Mouse (Mus musculus) small intestine, adult 2 months (tissue): Measurements from ENCODE around the gene Tmem136. TPM values are rescaled to one million over a fixed set of nuclear protein-coding genes. Genes with fewer than 3 reads are reported as not detected.

Experiments
- H3K27ac ChIP-seq: fragments of 200-500 bp; 2 replicates; pipeline ENCODE4 v1.5.1; 2012; ENCODE audit warnings: low read depth, low read length, control low read depth, inconsistent platforms; ENCODE audit not compliant: insufficient read depth
- H3K27me3 ChIP-seq: fragments of 200-500 bp; 2 replicates; pipeline ENCODE4 v1.6.1; 2012; ENCODE audit warnings: mild to moderate bottlenecking, moderate library complexity, low read length, inconsistent platforms; ENCODE audit not compliant: control insufficient read depth, insufficient read depth
- H3K36me3 ChIP-seq: fragments of 200-500 bp; 2 replicates; pipeline ENCODE4 v1.6.1; 2012; ENCODE audit warnings: mild to moderate bottlenecking, low read length, control low read depth, inconsistent platforms; ENCODE audit not compliant: control insufficient read depth, insufficient read depth
- H3K4me1 ChIP-seq: fragments of 200-500 bp; 2 replicates; pipeline ENCODE4 v1.6.1; 2012; ENCODE audit warnings: low read length, inconsistent platforms, mixed read lengths; ENCODE audit not compliant: control insufficient read depth, insufficient read depth, insufficient read length
- H3K4me3 ChIP-seq: fragments of 200-500 bp; 2 replicates; pipeline ENCODE4 v1.5.1; 2012; ENCODE audit warnings: low read depth, mild to moderate bottlenecking, control low read depth, inconsistent platforms, low read length, moderate library complexity
- CTCF ChIP-seq: fragments of 200-500 bp; IDR thresholded peaks from 2 replicates; pipeline ENCODE4 v1.5.1; 2012; ENCODE audit warnings: low read depth, mild to moderate bottlenecking, control low read depth, inconsistent platforms, low read length, moderate library complexity, mixed read lengths; ENCODE audit not compliant: insufficient replicate concordance, insufficient read length; ENCODE audit errors: extremely low read depth
- POLR2A ChIP-seq: fragments of 200-500 bp; IDR thresholded peaks from 2 replicates; pipeline ENCODE4 v1.6.1; 2012; ENCODE audit warnings: low read depth, mild to moderate bottlenecking, control low read depth, inconsistent platforms, low read length, moderate library complexity
- WGBS: fragments of 180-500 bp; shearing (Covaris S2); methylation state at CpG from one replicate; pipeline ENCODE4 v1.1.7; 2018; 5-methylcytosine and 5-hydroxymethylcytosine counted together
- polyA plus RNA-seq: library from polyadenylated mRNA; depleted of rRNA; stranded (reverse); fragments of >200 nt; gene quantifications from 2 replicates; pipeline ENCODE4 v1.2.3, GENCODE M21; 2012; rRNA removed

The Tmem136 gene
- polyA plus RNA-seq: 0.23 and 0.55 TPM in 2 replicates

DNA sequence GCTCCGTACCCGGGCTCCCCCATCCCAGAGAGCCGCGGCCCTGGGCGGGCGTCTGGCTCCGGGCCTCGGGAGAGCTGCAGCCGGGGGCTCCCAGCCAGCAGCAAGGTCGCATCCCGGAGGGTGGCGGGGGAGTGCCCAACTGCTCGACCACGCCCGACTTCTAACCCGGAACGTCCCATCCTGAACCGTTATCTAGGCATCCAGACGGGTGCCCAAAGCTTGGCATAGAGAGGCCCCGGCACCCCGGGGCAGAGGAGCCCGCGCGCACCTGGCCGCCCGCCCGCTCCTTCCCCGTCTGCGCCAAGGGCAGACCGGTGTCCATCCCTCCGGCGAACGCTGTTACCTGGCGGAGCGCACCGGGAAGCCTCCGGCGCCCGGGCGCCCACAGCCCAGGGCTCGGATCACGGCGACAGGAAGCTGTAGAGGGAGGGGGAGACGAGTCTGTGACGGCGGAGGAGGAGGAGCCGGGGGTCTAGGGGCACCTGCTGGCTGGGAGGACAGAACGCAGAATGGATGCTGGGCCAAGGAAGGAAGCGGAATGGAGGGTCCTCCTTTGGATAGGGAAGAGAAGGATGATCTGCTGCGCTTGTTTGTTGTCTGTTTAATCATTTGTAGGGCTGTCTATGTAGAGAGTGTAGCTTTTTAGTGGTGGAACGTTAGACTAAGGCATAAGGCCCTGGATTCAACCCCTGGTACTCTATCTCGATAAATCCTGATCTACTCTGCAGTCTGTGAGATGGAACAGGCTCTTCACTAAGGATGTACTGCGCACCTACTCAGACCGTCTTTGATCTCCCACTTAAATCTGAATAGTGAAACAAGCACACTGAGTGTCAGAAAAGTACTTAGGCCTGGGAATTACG lies at the start of gene Tmem136:
TSS of gene Tmem136 (minus strand) at position 437 of the 863 bp plus-strand sequence.
- Histone ChIP-seq H3K27ac (no peak within 1 kb of the TSS), H3K36me3 (no peaks in the 10 kb centered on the region), H3K4me3 (peak within 1 kb of the TSS; percentile 56), H3K27me3 (peaks cover 8% of the 10 kb centered on the region), H3K4me1 (peaks cover 6% of the 10 kb centered on the region; the same call in 1 of the 2 replicates)
- 8% methylated on average over 55 of the region's 55 CpGs for WGBS
- no peak for TF ChIP-seq CTCF
- no peak for TF ChIP-seq POLR2A

DNA sequence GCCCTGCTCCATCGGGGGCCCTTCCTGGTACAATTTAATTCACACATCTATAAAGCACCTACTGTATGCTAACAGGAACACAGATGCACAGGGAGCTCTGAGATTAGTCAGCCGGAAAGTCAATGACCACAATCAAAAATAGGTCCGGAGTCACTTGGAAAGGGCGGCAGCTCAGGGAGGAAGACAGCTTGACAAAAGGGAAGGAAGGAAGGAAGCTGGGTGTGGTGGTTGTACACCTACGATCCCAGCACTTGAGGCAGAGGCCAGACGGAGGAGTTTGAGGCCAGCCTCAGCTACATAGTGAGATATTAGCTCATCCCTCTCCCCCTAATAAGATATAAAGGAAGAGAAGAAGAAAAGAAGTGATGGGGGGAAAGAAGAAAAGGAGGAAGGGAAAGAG lies 39.6 kb upstream of the Tmem136 start:
- no peaks in the 10 kb centered on the region for H3K36me3 ChIP-seq
- WGBS: 75% methylated on average over 6 of the region's 6 CpGs
- TF ChIP-seq CTCF (no peak), POLR2A (no peak)
- H3K4me3 ChIP-seq: no peak overlapping the region
- 0 out of 2 replicates have a peak, but pooled peaks cover 3% of the 10 kb centered on the region for H3K27me3 ChIP-seq
- no peak overlapping the region for H3K27ac ChIP-seq
- peaks cover 3% of the 10 kb centered on the region; the same call in 1 of the 2 replicates for H3K4me1 ChIP-seq

DNA sequence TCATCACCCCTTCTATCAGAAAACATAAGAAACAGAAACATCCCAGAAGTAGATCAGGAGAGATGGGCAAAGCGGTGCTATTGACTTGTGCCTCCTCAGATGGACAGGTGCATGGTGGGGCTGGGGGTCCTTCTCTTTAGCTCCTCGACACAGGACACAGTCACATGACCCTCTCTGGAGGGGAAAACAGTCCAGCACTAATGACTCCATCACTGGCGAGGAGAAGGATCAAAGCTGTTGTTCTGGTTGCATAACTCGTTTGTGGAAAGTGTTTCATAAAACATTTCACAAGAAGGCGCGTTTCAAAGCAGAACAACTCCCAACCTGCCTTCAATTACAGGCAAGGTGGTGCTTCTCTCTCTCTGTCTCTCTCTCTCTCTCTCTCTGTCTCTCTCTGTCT lies 35.4 kb upstream of the Tmem136 start:
- H3K27me3 ChIP-seq: no peaks in the 10 kb centered on the region
- H3K4me3 ChIP-seq: no peak overlapping the region
- no peak for TF ChIP-seq POLR2A
- TF ChIP-seq CTCF: no peak
- WGBS: 62% methylated on average over 6 of the region's 6 CpGs
- no peak overlapping the region for H3K27ac ChIP-seq
- H3K36me3 ChIP-seq: no peaks in the 10 kb centered on the region
- H3K4me1 ChIP-seq: peaks cover 6% of the 10 kb centered on the region; the same call in 1 of the 2 replicates

DNA sequence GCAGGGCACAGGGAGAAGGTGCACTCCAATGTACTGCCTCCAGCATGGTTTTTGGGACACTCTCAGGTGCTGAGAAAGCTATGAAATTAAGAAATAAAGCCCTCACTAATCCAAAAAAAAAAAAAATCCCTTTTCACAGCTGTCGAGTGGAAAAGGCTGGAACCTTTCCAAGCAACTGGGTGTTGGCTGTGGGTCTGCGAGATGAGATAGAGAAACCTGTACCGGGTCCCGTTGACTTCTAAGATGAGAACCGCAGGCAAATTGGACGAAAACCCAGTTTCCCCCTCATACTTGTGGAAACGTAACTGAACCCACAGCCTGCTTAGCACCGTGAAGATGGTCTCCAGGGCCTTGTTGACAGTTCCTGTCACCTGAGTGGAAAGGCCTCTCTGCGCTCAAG lies 34.6 kb upstream of the Tmem136 start:
- Histone ChIP-seq H3K4me1 (peaks cover 6% of the 10 kb centered on the region; the same call in 1 of the 2 replicates), H3K27me3 (no peaks in the 10 kb centered on the region), H3K36me3 (no peaks in the 10 kb centered on the region), H3K4me3 (no peak overlapping the region), H3K27ac (no peak overlapping the region)
- no peak for TF ChIP-seq CTCF
- no peak for TF ChIP-seq POLR2A
- WGBS: 17% methylated on average over 9 of the region's 9 CpGs

DNA sequence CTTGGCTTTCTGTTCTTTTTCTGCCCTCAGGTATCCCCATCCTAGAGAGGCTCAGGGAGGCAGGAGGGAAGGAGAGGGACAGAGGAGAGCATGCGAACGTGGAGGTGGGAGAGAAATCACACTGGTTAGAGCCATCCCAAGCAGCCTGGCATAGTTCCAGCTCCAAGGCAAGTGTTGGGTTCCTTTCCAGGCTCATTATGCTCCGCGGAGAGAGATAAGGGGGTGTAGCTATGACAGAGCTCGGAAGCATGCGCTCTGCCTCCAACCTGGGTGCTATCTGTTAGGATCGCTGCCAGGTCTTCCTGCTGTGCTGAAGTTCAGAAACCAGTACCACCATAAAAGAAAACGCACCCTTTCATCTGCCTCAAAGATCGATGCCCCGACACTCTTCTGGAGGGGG lies 33.7 kb upstream of the Tmem136 start:
- no peaks in the 10 kb centered on the region for H3K27me3 ChIP-seq
- H3K27ac ChIP-seq: no peak overlapping the region
- H3K4me3 ChIP-seq: no peak overlapping the region
- no peak for TF ChIP-seq POLR2A
- no peak for TF ChIP-seq CTCF
- peaks cover 6% of the 10 kb centered on the region; the same call in 1 of the 2 replicates for H3K4me1 ChIP-seq
- no peaks in the 10 kb centered on the region for H3K36me3 ChIP-seq
- 6% methylated on average over 10 of the region's 10 CpGs for WGBS

DNA sequence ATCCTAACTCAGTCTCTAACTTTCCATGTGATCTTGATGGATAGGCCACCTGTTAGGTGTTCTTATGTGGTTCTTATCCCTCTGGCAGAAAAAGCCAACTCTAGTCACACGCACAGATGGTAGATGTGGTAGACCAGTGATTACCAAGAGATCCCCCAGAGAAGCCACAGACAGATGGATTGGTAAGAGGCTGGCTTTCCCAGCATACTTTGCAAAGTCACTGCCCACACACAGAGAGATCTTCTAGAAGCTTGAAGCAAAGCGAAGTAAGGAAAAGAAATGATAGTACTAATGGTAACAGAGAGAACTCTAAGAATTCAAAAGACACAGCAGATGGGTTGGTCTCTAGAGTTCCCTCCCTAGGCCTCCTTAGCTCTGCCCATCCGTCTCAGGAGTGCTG lies 33.1 kb upstream of the Tmem136 start:
- no peak for TF ChIP-seq POLR2A
- no peak for TF ChIP-seq CTCF
- H3K4me1 ChIP-seq: peaks cover 6% of the 10 kb centered on the region; the same call in 1 of the 2 replicates
- H3K27ac ChIP-seq: no peak overlapping the region
- no peaks in the 10 kb centered on the region for H3K27me3 ChIP-seq
- no peak overlapping the region for H3K4me3 ChIP-seq
- no peaks in the 10 kb centered on the region for H3K36me3 ChIP-seq
- WGBS: 68% methylated on average over 3 of the region's 3 CpGs

DNA sequence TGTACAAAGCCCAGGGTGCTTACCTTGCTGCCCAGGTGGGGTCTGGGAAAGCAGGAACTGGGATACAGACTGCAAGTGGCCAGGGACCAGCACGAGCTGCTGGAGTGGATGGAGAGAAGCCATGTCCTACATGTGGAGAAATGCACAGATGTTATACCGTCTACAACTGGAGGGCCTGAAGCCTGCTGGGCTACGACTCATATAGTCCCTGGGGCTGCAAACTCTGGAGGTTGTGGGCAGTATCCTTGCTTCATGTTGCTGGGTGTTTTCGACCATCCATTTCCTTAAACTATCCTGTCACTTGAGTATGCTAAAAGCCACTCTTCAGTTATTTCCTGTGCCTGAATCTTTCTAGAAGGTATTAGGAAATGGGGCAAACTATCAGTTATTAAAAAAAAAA lies 28.8 kb upstream of the Tmem136 start:
- Histone ChIP-seq H3K4me3 (no peak overlapping the region), H3K27ac (no peak overlapping the region), H3K4me1 (peaks cover 2% of the 10 kb centered on the region; the same call in 1 of the 2 replicates), H3K27me3 (no peaks in the 10 kb centered on the region), H3K36me3 (no peaks in the 10 kb centered on the region)
- TF ChIP-seq CTCF: no peak
- no peak for TF ChIP-seq POLR2A
- WGBS: 87% methylated on average over 4 of the region's 4 CpGs
